Mouse (Mus musculus) liver, embryonic 12.5 days (tissue): ENCODE data around the gene Zfp53. TPM values are rescaled to one million over a fixed set of nuclear protein-coding genes. Genes with fewer than 3 reads are reported as not detected.
A peak's percentile ranks its signal among the peaks of the same experiment; 100 is the strongest.

Source experiments
- ATAC-seq: fragments of 200-750 bp; cut with Nextera tagmentation; 2 replicates; pipeline ENCODE4 v1.8.0; 2017; ENCODE audit warnings: moderate number of reproducible peaks, mild to moderate bottlenecking, moderate library complexity
- H3K27ac ChIP-seq: fragments of 300-500 bp; sonication (generic); 2 replicates; pipeline ENCODE4 v1.5.1; 2016; ENCODE audit warnings: mild to moderate bottlenecking
- H3K27me3 ChIP-seq: fragments of 300-500 bp; sonication (generic); replicated peaks from 2 replicates; pipeline ENCODE4 v1.6.1; 2016; ENCODE audit warnings: mild to moderate bottlenecking, moderate library complexity
- H3K36me3 ChIP-seq: fragments of 300-500 bp; sonication (generic); 2 replicates; pipeline ENCODE4 v1.6.1; 2016; ENCODE audit warnings: mild to moderate bottlenecking, moderate library complexity
- H3K4me1 ChIP-seq: fragments of 300-500 bp; sonication (generic); 2 replicates; pipeline ENCODE4 v1.6.1; 2016
- H3K4me2 ChIP-seq: fragments of 300-500 bp; sonication (generic); 2 replicates; pipeline ENCODE4 v1.6.1; 2016; ENCODE audit warnings: mild to moderate bottlenecking, moderate library complexity
- H3K4me3 ChIP-seq: fragments of 300-500 bp; sonication (generic); 2 replicates; pipeline ENCODE4 v1.5.1; 2016; ENCODE audit warnings: mild to moderate bottlenecking, moderate library complexity
- H3K9ac ChIP-seq: fragments of 300-500 bp; sonication (generic); 2 replicates; pipeline ENCODE4 v1.6.1; 2016; ENCODE audit warnings: mild to moderate bottlenecking, moderate library complexity
- H3K9me3 ChIP-seq: fragments of 300-500 bp; sonication (generic); replicated peaks from 2 replicates; pipeline ENCODE4 v1.6.1; 2016; ENCODE audit warnings: mild to moderate bottlenecking, moderate library complexity
- WGBS: fragments of 180-500 bp; shearing (Covaris S2); methylation state at CpG from one replicate; pipeline ENCODE4 v1.1.7; 2016; ENCODE audit not compliant: insufficient replicate concordance; 5-methylcytosine and 5-hydroxymethylcytosine counted together
- polyA plus RNA-seq: library from polyadenylated mRNA; unstranded; fragments of >200 nt; fragmentation: Nextera tagmentation; extraction: Ambion mirVana; gene quantifications from 2 replicates; pipeline ENCODE4 v1.2.1, GENCODE M21; 2016

Gene Zfp53
- polyA plus RNA-seq, 1 experiment from 2014 or later: 4.1 TPM

- H3K27me3 ChIP-seq: no peaks in the 10 kb centered on the region
- peak overlapping the region; percentile 81 for H3K4me3 ChIP-seq
- peak overlapping the region; percentile 82 for H3K27ac ChIP-seq
- H3K36me3 ChIP-seq: peaks cover 10% of the 10 kb centered on the region
- H3K4me2 ChIP-seq: peak overlapping the region; percentile 86
- H3K9ac ChIP-seq: peak overlapping the region; percentile 76
- H3K4me1 ChIP-seq: peaks cover 18% of the 10 kb centered on the region
- no peak for ATAC-seq
- 5% methylated on average over 8 of the region's 8 CpGs for WGBS
- H3K9me3 ChIP-seq: no peaks in the 10 kb centered on the region
Measured at GRCm38 (mm10) chr17:21489500-21490001, 753 bp downstream of the Zfp53 start.

- WGBS: 33% methylated on average over 1 of the region's 1 CpGs
- H3K27ac ChIP-seq: no peak overlapping the region
- no peak overlapping the region for H3K4me2 ChIP-seq
- ATAC-seq: no peak
- H3K4me3 ChIP-seq: no peak overlapping the region
- no peaks in the 10 kb centered on the region for H3K27me3 ChIP-seq
- no peaks in the 10 kb centered on the region for H3K9me3 ChIP-seq
- H3K4me1 ChIP-seq: no peaks in the 10 kb centered on the region
- no peak overlapping the region for H3K9ac ChIP-seq
- peaks cover 21% of the 10 kb centered on the region for H3K36me3 ChIP-seq
Measured at GRCm38 (mm10) chr17:21501365-21501764, 12.6 kb downstream of the Zfp53 start.

GRCm38 (mm10) chr17:21504524-21504923 is 15.7 kb downstream of the Zfp53 start:
- H3K4me2 ChIP-seq: no peak overlapping the region
- ATAC-seq: no peak
- WGBS: 83% methylated on average over 1 of the region's 1 CpGs
- H3K27ac ChIP-seq: no peak overlapping the region
- peaks cover 30% of the 10 kb centered on the region for H3K36me3 ChIP-seq
- H3K27me3 ChIP-seq: no peaks in the 10 kb centered on the region
- no peak overlapping the region for H3K9ac ChIP-seq
- H3K4me3 ChIP-seq: no peak overlapping the region
- H3K9me3 ChIP-seq: no peaks in the 10 kb centered on the region
- H3K4me1 ChIP-seq: no peaks in the 10 kb centered on the region

GRCm38 (mm10) chr17:21506258-21506657 is 17.5 kb downstream of the Zfp53 start:
- 91% methylated on average over 3 of the region's 3 CpGs for WGBS
- no peak for ATAC-seq
- Histone ChIP-seq H3K9ac (no peak overlapping the region), H3K36me3 (peaks cover 30% of the 10 kb centered on the region), H3K27ac (no peak overlapping the region), H3K4me3 (no peak overlapping the region), H3K4me2 (no peak overlapping the region), H3K27me3 (no peaks in the 10 kb centered on the region), H3K9me3 (no peaks in the 10 kb centered on the region), H3K4me1 (no peaks in the 10 kb centered on the region)

- Histone ChIP-seq H3K27ac (no peak overlapping the region), H3K36me3 (peaks cover 35% of the 10 kb centered on the region), H3K27me3 (no peaks in the 10 kb centered on the region), H3K9me3 (no peaks in the 10 kb centered on the region), H3K4me1 (no peaks in the 10 kb centered on the region), H3K4me3 (no peak overlapping the region), H3K4me2 (no peak overlapping the region), H3K9ac (no peak overlapping the region)
- no peak for ATAC-seq
Measured at GRCm38 (mm10) chr17:21509756-21510155, 21.0 kb downstream of the Zfp53 start.

GRCm38 (mm10) chr17:21515403-21516105 is 26.8 kb downstream of the Zfp53 start:
- Histone ChIP-seq H3K27me3 (no peaks in the 10 kb centered on the region), H3K9me3 (no peaks in the 10 kb centered on the region), H3K36me3 (peaks cover 5% of the 10 kb centered on the region; the same call in 1 of the 2 replicates), H3K4me2 (peak overlapping the region; percentile 90), H3K4me3 (peak overlapping the region; percentile 65), H3K4me1 (peaks cover 16% of the 10 kb centered on the region), H3K27ac (peak overlapping the region; percentile 82), H3K9ac (peak overlapping the region; percentile 70; the same call in 1 of the 2 replicates)
- ATAC-seq: peak; percentile 57; the same call in 1 of the 2 replicates
- WGBS: 3% methylated on average over 8 of the region's 8 CpGs

GRCm38 (mm10) chr17:21516201-21517129 is 27.7 kb downstream of the Zfp53 start:
- Histone ChIP-seq H3K36me3 (peaks cover 5% of the 10 kb centered on the region; the same call in 1 of the 2 replicates), H3K9ac (peak overlapping the region; percentile 70), H3K9me3 (no peaks in the 10 kb centered on the region), H3K27me3 (no peaks in the 10 kb centered on the region), H3K4me2 (peak overlapping the region; percentile 90), H3K4me1 (peaks cover 16% of the 10 kb centered on the region), H3K27ac (peak overlapping the region; percentile 82), H3K4me3 (peak overlapping the region; percentile 65)
- ATAC-seq: peak; percentile 89
- WGBS: under 1% methylated on average over 37 of the region's 37 CpGs

- no peaks in the 10 kb centered on the region for H3K9me3 ChIP-seq
- H3K4me2 ChIP-seq: peak overlapping the region; percentile 90
- H3K36me3 ChIP-seq: peaks cover 1% of the 10 kb centered on the region; the same call in 1 of the 2 replicates
- no peaks in the 10 kb centered on the region for H3K27me3 ChIP-seq
- peaks cover 16% of the 10 kb centered on the region for H3K4me1 ChIP-seq
- H3K9ac ChIP-seq: peak overlapping the region; percentile 70
- peak; percentile 9; the same call in 1 of the 2 replicates for ATAC-seq
- 30% methylated on average over 4 of the region's 4 CpGs for WGBS
- no peak overlapping the region for H3K27ac ChIP-seq
- peak overlapping the region; percentile 65 for H3K4me3 ChIP-seq
Measured at GRCm38 (mm10) chr17:21517130-21517671, 28.4 kb downstream of the Zfp53 start.

GRCm38 (mm10) chr17:21526270-21526669 is 37.5 kb downstream of the Zfp53 start:
- Histone ChIP-seq H3K9me3 (no peaks in the 10 kb centered on the region), H3K9ac (no peak overlapping the region), H3K27ac (no peak overlapping the region), H3K4me1 (peaks cover under 1% of the 10 kb centered on the region), H3K4me3 (no peak overlapping the region), H3K36me3 (no peaks in the 10 kb centered on the region), H3K4me2 (no peak overlapping the region), H3K27me3 (no peaks in the 10 kb centered on the region)
- ATAC-seq: no peak

GRCm38 (mm10) chr17:21530645-21531330 is 42.0 kb downstream of the Zfp53 start:
- Histone ChIP-seq H3K4me3 (no peak overlapping the region), H3K4me1 (peaks cover 38% of the 10 kb centered on the region), H3K27ac (no peak overlapping the region), H3K4me2 (no peak overlapping the region), H3K9me3 (no peaks in the 10 kb centered on the region), H3K9ac (no peak overlapping the region), H3K36me3 (no peaks in the 10 kb centered on the region), H3K27me3 (no peaks in the 10 kb centered on the region)
- WGBS: 72% methylated on average over 5 of the region's 5 CpGs
- no peak for ATAC-seq

- Histone ChIP-seq H3K27me3 (no peaks in the 10 kb centered on the region), H3K4me2 (peak overlapping the region; percentile 92), H3K27ac (peak overlapping the region; percentile 81), H3K9ac (peak overlapping the region; percentile 82), H3K9me3 (no peaks in the 10 kb centered on the region), H3K36me3 (no peaks in the 10 kb centered on the region), H3K4me1 (peaks cover 42% of the 10 kb centered on the region), H3K4me3 (peak overlapping the region; percentile 70)
- WGBS: 67% methylated on average over 5 of the region's 5 CpGs
- ATAC-seq: no peak
Measured at GRCm38 (mm10) chr17:21531621-21532020, 42.8 kb downstream of the Zfp53 start.
